Comparison of ENCODE assay signal across 30 mouse cellular contexts in the genomic region with DNA sequence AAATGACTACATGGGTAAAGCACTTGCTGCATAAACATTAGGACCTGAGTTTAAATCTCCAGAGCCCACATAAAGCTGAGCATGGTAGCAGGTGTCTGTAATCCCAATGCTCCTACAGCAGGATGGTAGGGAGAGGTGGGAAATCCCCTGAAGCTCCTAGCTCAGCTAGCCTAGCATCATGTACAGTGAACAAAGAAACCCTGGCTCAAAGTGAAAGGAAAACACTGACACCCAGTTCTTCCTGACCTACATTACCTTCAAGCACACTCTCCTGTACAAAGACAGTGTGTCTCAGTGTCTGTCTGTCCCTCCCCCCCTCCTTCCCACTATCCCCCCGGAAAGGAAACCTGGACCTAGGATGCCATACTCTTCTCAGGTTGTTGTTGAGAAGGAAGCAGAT. TPM values are rescaled to one million over a fixed set of nuclear protein-coding genes. Genes with fewer than 3 reads are reported as not detected.
A peak's percentile ranks its signal among the peaks of the same experiment; 100 is the strongest.
DNase-seq lines count a peak whose midpoint lies in the region; ATAC-seq and TF ChIP-seq lines count a peak whose summit lies in the region.
"Had no signal": no experiment of that assay in that cellular context is flagged by ENCODE, and none has a peak within 500 bp of the region (broad histone marks: within the 10 kb centered on the region; RNA-seq: fewer than 3 reads in every experiment).

No protein-coding gene starts in this region.

- no peak overlapping the region for H3K9ac ChIP-seq in heart, postnatal 0 days (replicated peaks; ENCODE audit: low read depth, low read length)
- no peak overlapping the region for H3K9ac ChIP-seq in hindbrain, embryonic 16.5 days (ENCODE audit: low read depth, low read length)
- H3K9ac ChIP-seq: hindbrain, embryonic 14.5 days; intestine, embryonic 15.5 days; liver, embryonic 14.5 days; neural tube, embryonic 12.5 days had no signal

- no peak overlapping the region for H3K4me3 ChIP-seq in heart, postnatal 0 days (ENCODE audit: low read depth, low read length)
- H3K4me3 ChIP-seq in hindbrain, embryonic 16.5 days (ENCODE audit: low read length): no peak overlapping the region
- H3K4me3 ChIP-seq: forebrain, embryonic 10.5 days; gastrocnemius, adult 2 months; intestine, embryonic 15.5 days; midbrain, embryonic 10.5 days; myocyte; neural tube, embryonic 12.5 days had no signal

- intact Hi-C loops in heart, postnatal 10 days (cut with DNase I): no loop called here

- TF ChIP-seq EP300 in heart, postnatal 0 days (IDR thresholded peaks at IDR 0.05; ENCODE audit: low read depth): no peak

- H3K27ac ChIP-seq in heart, postnatal 0 days (ENCODE audit: low read depth): peak overlapping the region; percentile 16; the same call in 1 of the 2 replicates
- no peak overlapping the region for H3K27ac ChIP-seq in hindbrain, embryonic 16.5 days (ENCODE audit: low read depth, low read length)
- H3K27ac ChIP-seq: forebrain, embryonic 10.5 days; gastrocnemius, adult 2 months; hindbrain, embryonic 14.5 days; intestine, embryonic 15.5 days; kidney, postnatal 0 days; liver, embryonic 14.5 days; macrophage; midbrain, embryonic 10.5 days; neural tube, embryonic 12.5 days had no signal

- no peaks in the 10 kb centered on the region for H3K9me3 ChIP-seq in heart, postnatal 0 days (replicated peaks; ENCODE audit: control insufficient read depth, low read length)
- H3K9me3 ChIP-seq in hindbrain, embryonic 16.5 days (ENCODE audit: control insufficient read depth, low read length): no peaks in the 10 kb centered on the region
- H3K9me3 ChIP-seq: forebrain, embryonic 10.5 days; intestine, embryonic 15.5 days; midbrain, embryonic 10.5 days; neural tube, embryonic 12.5 days had no signal

- WGBS in heart, postnatal 0 days: 69% methylated on average over 1 of the region's 1 CpGs
- 86% methylated on average over 1 of the region's 1 CpGs for WGBS in hindbrain, embryonic 16.5 days

- TF ChIP-seq CTCF in heart, postnatal 0 days (IDR thresholded peaks at IDR 0.05; ENCODE audit: low read depth): no peak

- H3K36me3 ChIP-seq in heart, postnatal 0 days (replicated peaks; ENCODE audit: control insufficient read depth, insufficient read depth, low read length): peaks cover 12% of the 10 kb centered on the region; the same call in 1 of the 2 replicates
- no peaks in the 10 kb centered on the region for H3K36me3 ChIP-seq in hindbrain, embryonic 16.5 days (ENCODE audit: control insufficient read depth, insufficient read depth, low read length)

- ATAC-seq in heart, postnatal 0 days (ENCODE audit: insufficient read depth, low read depth): no peak
- peak; percentile 63 for ATAC-seq in CD4-positive, CD25-positive, alpha-beta regulatory T cell, adult 4 months
- peak; percentile 71 for ATAC-seq in activated CD4-positive, CD25-positive, alpha-beta regulatory T cell, adult 4 months
- no peak for ATAC-seq in hindbrain, embryonic 16.5 days
- ATAC-seq: forebrain, embryonic 16.5 days; intestine, embryonic 15.5 days had no signal

- H3K4me1 ChIP-seq in heart, postnatal 0 days (ENCODE audit: control insufficient read depth, insufficient read depth): peaks cover 33% of the 10 kb centered on the region
- no peaks in the 10 kb centered on the region; the same call in 1 of the 2 replicates for H3K4me1 ChIP-seq in hindbrain, embryonic 16.5 days (ENCODE audit: control insufficient read depth, insufficient read depth, low read depth, low read length)

- H3K4me2 ChIP-seq in heart, postnatal 0 days (ENCODE audit: low read depth, low read length): no peak overlapping the region
- H3K4me2 ChIP-seq in hindbrain, embryonic 16.5 days (ENCODE audit: low read length): no peak overlapping the region
- H3K4me2 ChIP-seq: hindbrain, embryonic 14.5 days; intestine, embryonic 15.5 days; neural tube, embryonic 12.5 days had no signal

- no peaks in the 10 kb centered on the region for H3K27me3 ChIP-seq in heart, postnatal 0 days (ENCODE audit: control insufficient read depth, insufficient read depth, low read length)
- no peaks in the 10 kb centered on the region for H3K27me3 ChIP-seq in hindbrain, embryonic 16.5 days (replicated peaks; ENCODE audit: control insufficient read depth, insufficient read depth, low read length)
- H3K27me3 ChIP-seq: intestine, embryonic 15.5 days; neural tube, embryonic 12.5 days had no signal

- DNase-seq in heart, postnatal 0 days (ENCODE audit: low spot score): no peak
- DNase-seq in heart, postnatal 10 days: no peak
- DNase-seq in CD4-positive helper T cell, adult 2 months (ENCODE audit: low read depth, low spot score): peak; percentile 22
- no peak for DNase-seq in right cerebral cortex, postnatal 14 days
- DNase-seq: adrenal gland, postnatal 10 days; cerebellum, adult 8-10 months; cerebellum, postnatal 25 days; gastrocnemius, adult 2 months; kidney, adult 8-10 months; kidney, postnatal 4 days; layer of hippocampus, postnatal 36 days; liver; lung, adult 2 months; lung, postnatal 10 days; right cerebral cortex, adult 18-20 months; right cerebral cortex, postnatal 4 days; thymus, postnatal 14 days had no signal

RNA-seq across cellular contexts. Expression of a gene that starts 7.4 kb away (rescaled TPM):
- 203 and 290 TPM in 2 replicates for total RNA-seq in heart, postnatal 0 days (2014; rRNA removed; ENCODE audit: low replicate concordance)
- polyA plus RNA-seq in heart, postnatal 0 days (2015; fragmentation: Nextera tagmentation; extraction: Ambion mirVana): 21.0 and 22.7 TPM in 2 replicates
- total RNA-seq in heart, postnatal 10 days (2021): 100 to 1,000 TPM; 156 to 158 TPM
- polyA plus RNA-seq in CD4-positive, CD25-positive, alpha-beta regulatory T cell, adult 4 months (2017; shearing (Covaris generic)): 10 to 100 TPM; 86.9 to 92.0 TPM
- 10 to 100 TPM; 87.9 to 88.0 TPM for polyA plus RNA-seq in activated CD4-positive, CD25-positive, alpha-beta regulatory T cell, adult 4 months (2017; shearing (Covaris generic))
- polyA plus RNA-seq in hindbrain, embryonic 16.5 days (2015; fragmentation: Nextera tagmentation; extraction: Ambion mirVana): 31.3 and 42.3 TPM in 2 replicates

RNA-seq across cellular contexts. Expression of a gene that starts 25.3 kb away (rescaled TPM):
- 65.4 and 65.9 TPM in 2 replicates for total RNA-seq in heart, postnatal 0 days (2014; rRNA removed; ENCODE audit: low replicate concordance)
- 283 and 292 TPM in 2 replicates for polyA plus RNA-seq in heart, postnatal 0 days (2015; fragmentation: Nextera tagmentation; extraction: Ambion mirVana)
- total RNA-seq in heart, postnatal 10 days (2021): 100 to 1,000 TPM in 1 of 2 experiments, 10 to 100 TPM in 1; 97.5 to 101 TPM
- 100 to 1,000 TPM; 255 to 282 TPM for polyA plus RNA-seq in CD4-positive, CD25-positive, alpha-beta regulatory T cell, adult 4 months (2017; shearing (Covaris generic))
- 100 to 1,000 TPM; 286 to 315 TPM for polyA plus RNA-seq in activated CD4-positive, CD25-positive, alpha-beta regulatory T cell, adult 4 months (2017; shearing (Covaris generic))
- polyA plus RNA-seq in hindbrain, embryonic 16.5 days (2015; fragmentation: Nextera tagmentation; extraction: Ambion mirVana): 228 and 256 TPM in 2 replicates

RNA-seq across cellular contexts. Expression of a gene that starts 53.4 kb away (rescaled TPM):
- 8.7 and 12.5 TPM in 2 replicates for total RNA-seq in heart, postnatal 0 days (2014; rRNA removed; ENCODE audit: low replicate concordance)
- polyA plus RNA-seq in heart, postnatal 0 days (2015; fragmentation: Nextera tagmentation; extraction: Ambion mirVana): 7.2 and 7.8 TPM in 2 replicates
- 10 to 100 TPM in 1 of 2 experiments, 1 to 10 TPM in 1; 9.9 to 11.5 TPM for total RNA-seq in heart, postnatal 10 days (2021)
- 10 to 100 TPM in 1 of 2 experiments, 1 to 10 TPM in 1; 5.6 to 10.6 TPM for polyA plus RNA-seq in CD4-positive, CD25-positive, alpha-beta regulatory T cell, adult 4 months (2017; shearing (Covaris generic))
- 1 to 10 TPM; 4.7 to 5.3 TPM for polyA plus RNA-seq in activated CD4-positive, CD25-positive, alpha-beta regulatory T cell, adult 4 months (2017; shearing (Covaris generic))
- polyA plus RNA-seq in hindbrain, embryonic 16.5 days (2015; fragmentation: Nextera tagmentation; extraction: Ambion mirVana): 26.2 and 28.9 TPM in 2 replicates

Comparison
In these comparisons a context has a peak if more than half of its experiments do, and no peak if none do; other contexts are left out.
1. ATAC-seq: peak in CD4-positive, CD25-positive, alpha-beta regulatory T cell, adult 4 months (single experiment) and activated CD4-positive, CD25-positive, alpha-beta regulatory T cell, adult 4 months (single experiment); none in heart, postnatal 0 days (single experiment) and hindbrain, embryonic 16.5 days (single experiment).